ENCODE assay signal across 8 mouse cellular contexts in genomic region chr13:30544856-30545604, GRCm38 (mm10). TPM values are rescaled to one million over a fixed set of nuclear protein-coding genes. Genes with fewer than 3 reads are reported as not detected.
DNase-seq lines count a peak whose midpoint lies in the region; ATAC-seq lines count a peak whose summit lies in the region.

Gene Uqcrfs1 (minus strand): TSS chr13:30545362.

- H3K4me3 ChIP-seq in hindbrain, embryonic 15.5 days, result peak within 1 kb of the TSS; percentile 58

- H3K4me1 ChIP-seq in hindbrain, embryonic 15.5 days (replicated peaks), result peaks cover 15% of the 10 kb centered on the region

- no peaks in the 10 kb centered on the region for H3K9me3 ChIP-seq in hindbrain, embryonic 15.5 days

- no peaks in the 10 kb centered on the region for H3K27me3 ChIP-seq in hindbrain, embryonic 15.5 days

- DNase-seq in T-cell, adult 2 months (ENCODE audit: low spot score), result peak; percentile 97
- peak; percentile 98 to 99 for DNase-seq in cerebellum, postnatal 36 days
- peak; percentile 97 to 98 for DNase-seq in frontal cortex, postnatal 36 days (ENCODE audit: low spot score in 2 of 2)
- DNase-seq in left cerebral cortex, adult 11 months (ENCODE audit: low spot score), result peak; percentile 92
- peak; percentile 97 to 99 for DNase-seq in lung, postnatal 4 days
- peak; percentile 94 for DNase-seq in retina, postnatal 7 days (ENCODE audit: low read depth, low spot score)
- DNase-seq in urinary bladder, adult 2 months (ENCODE audit: low spot score), result peak; percentile 95

- WGBS in hindbrain, embryonic 15.5 days, result under 1% methylated on average over 82 of the region's 82 CpGs

- peak within 1 kb of the TSS; percentile 76 for H3K27ac ChIP-seq in hindbrain, embryonic 15.5 days (replicated peaks)

- H3K4me2 ChIP-seq in hindbrain, embryonic 15.5 days, result peak within 1 kb of the TSS; percentile 67

- peak; percentile 99 for ATAC-seq in hindbrain, embryonic 15.5 days (ENCODE audit: low FRiP score, low read depth)

- peaks cover 5% of the 10 kb centered on the region for H3K36me3 ChIP-seq in hindbrain, embryonic 15.5 days

- H3K9ac ChIP-seq in hindbrain, embryonic 15.5 days, result peak within 1 kb of the TSS; percentile 73

RNA-seq across cellular contexts. Expression of gene Uqcrfs1, which starts in this region (rescaled TPM):
- 287 and 288 TPM in 2 replicates for polyA plus RNA-seq in hindbrain, embryonic 15.5 days (2015; fragmentation: Nextera tagmentation; extraction: Ambion mirVana)
- 127 and 137 TPM in 2 replicates for polyA plus RNA-seq in urinary bladder, adult 2 months (2012; rRNA removed)

Comparison
In these comparisons a context has a peak if more than half of its experiments do, and no peak if none do; other contexts are left out.
1. Peak in every context shown above with its lines: DNase-seq, ATAC-seq, H3K4me3 ChIP-seq and H3K27ac ChIP-seq.